Mouse (Mus musculus) layer of hippocampus, adult 2 months (tissue): ENCODE results near the gene Rab3a. TPM values are rescaled to one million over a fixed set of nuclear protein-coding genes. Genes with fewer than 3 reads are reported as not detected.

Experiments
- DNase-seq, 2 experiments: peaks; one replicate each; pipeline ENCODE4 v3.0.0; 2022; ENCODE audit warnings: low spot score in 2 of 2
- H3K27ac ChIP-seq: fragments of 200-600 bp; 2 replicates; pipeline ENCODE4 v1.8.1; 2022
- H3K4me3 ChIP-seq: fragments of 200-600 bp; 2 replicates; pipeline ENCODE4 v1.8.1; 2022; ENCODE audit warnings: mild to moderate bottlenecking
- CTCF ChIP-seq: fragments of 200-600 bp; conservative IDR thresholded peaks from 2 replicates; pipeline ENCODE4 v1.8.1; 2022; ENCODE audit warnings: antibody characterized with exemption, mild to moderate bottlenecking, moderate library complexity
- total RNA-seq, 2 experiments: library from RNA; stranded (reverse); gene quantifications; 2 replicates each; pipeline ENCODE4 v1.2.3; 2021

Rab3a gene
- total RNA-seq, 2 experiments from 2014 or later: 775 to 798 TPM

GRCm38 (mm10) chr8:70755661-70756475 is 1.4 kb downstream of the Rab3a start:
- Histone ChIP-seq H3K4me3 (peak overlapping the region; percentile 97), H3K27ac (peak overlapping the region; percentile 99)
- peak in 1 of 2 experiments; percentile 11 for DNase-seq
- TF ChIP-seq CTCF: no peak

- peak overlapping the region; percentile 73; the same call in 1 of the 2 replicates for H3K27ac ChIP-seq
- DNase-seq: no peak
- no peak for TF ChIP-seq CTCF
- H3K4me3 ChIP-seq: peak overlapping the region; percentile 97; the same call in 1 of the 2 replicates
Observed at GRCm38 (mm10) chr8:70756476-70757040, 2.1 kb downstream of the Rab3a start.

GRCm38 (mm10) chr8:70757523-70758307 is 3.2 kb downstream of the Rab3a start:
- H3K4me3 ChIP-seq: no peak overlapping the region
- TF ChIP-seq CTCF: peak; percentile 69
- peak; percentile 1 to 52 for DNase-seq
- peak overlapping the region; percentile 73; the same call in 1 of the 2 replicates for H3K27ac ChIP-seq

- no peak for TF ChIP-seq CTCF
- no peak overlapping the region for H3K4me3 ChIP-seq
- DNase-seq: peak in 1 of 2 experiments; percentile 57
- H3K27ac ChIP-seq: peak overlapping the region; percentile 73; the same call in 1 of the 2 replicates
Observed at GRCm38 (mm10) chr8:70758308-70758615, 3.8 kb downstream of the Rab3a start.

GRCm38 (mm10) chr8:70758616-70759561 is 4.4 kb downstream of the Rab3a start:
- H3K4me3 ChIP-seq: peak overlapping the region; percentile 92
- DNase-seq: peak in 1 of 2 experiments; percentile 39
- TF ChIP-seq CTCF: no peak
- peak overlapping the region; percentile 94; the same call in 1 of the 2 replicates for H3K27ac ChIP-seq

- peak in 1 of 2 experiments; percentile 39 for DNase-seq
- peak overlapping the region; percentile 92 for H3K4me3 ChIP-seq
- peak overlapping the region; percentile 94 for H3K27ac ChIP-seq
- no peak for TF ChIP-seq CTCF
Observed at GRCm38 (mm10) chr8:70760350-70760749, 5.9 kb downstream of the Rab3a start.

GRCm38 (mm10) chr8:70760775-70761406 is 6.4 kb downstream of the Rab3a start, which contains the start of gene Mpv17l2:
TSS of gene Mpv17l2 (minus strand) at chr8:70760946.
- peak; percentile 95 to 99 for DNase-seq
- Histone ChIP-seq H3K4me3 (peak within 1 kb of the TSS; percentile 92), H3K27ac (peak within 1 kb of the TSS; percentile 94)
- TF ChIP-seq CTCF: no peak

- no peak for TF ChIP-seq CTCF
Observed at GRCm38 (mm10) chr8:70762118-70762517, 7.6 kb downstream of the Rab3a start.

GRCm38 (mm10) chr8:70763354-70763753 is 8.9 kb downstream of the Rab3a start:
- TF ChIP-seq CTCF: peak; percentile 90
- H3K27ac ChIP-seq: no peak overlapping the region
- peak in 1 of 2 experiments; percentile 62 for DNase-seq
- H3K4me3 ChIP-seq: no peak overlapping the region

More at GRCm38 (mm10) chr8:70762118-70762517, 7.6 kb downstream of the Rab3a start:
- Histone ChIP-seq H3K27ac (no peak overlapping the region), H3K4me3 (no peak overlapping the region)
- no peak for DNase-seq

GRCm38 (mm10) chr8:70764026-70764425 is 9.5 kb downstream of the Rab3a start:
- Histone ChIP-seq H3K27ac (no peak overlapping the region), H3K4me3 (no peak overlapping the region)
- TF ChIP-seq CTCF: no peak
- DNase-seq: no peak

- Histone ChIP-seq H3K27ac (no peak overlapping the region), H3K4me3 (no peak overlapping the region)
- no peak for TF ChIP-seq CTCF
- DNase-seq: no peak
Observed at GRCm38 (mm10) chr8:70764676-70765075, 10.2 kb downstream of the Rab3a start.
